Mouse (Mus musculus) cerebellum, adult 11 months (tissue): ENCODE measurements around the gene Gm904.
"Not testable (repeated sequence)": the region's sequence is repeated elsewhere in the genome, so short reads cannot be mapped to it uniquely, and the experiment has no call there.

Experiments
- DNase-seq: peaks from one replicate; pipeline ENCODE4 v3.0.0; 2022

Gene Gm904

GRCm38 (mm10) chr13:50642928-50643327 lies at the start of gene Gm904:
Gene Gm904 (plus strand): TSS chr13:50643228.
- DNase-seq = not testable (repeated sequence)

- DNase-seq = not testable (repeated sequence)
Observed at GRCm38 (mm10) chr13:50648771-50649170, 5.7 kb downstream of the Gm904 start.
